Mouse (Mus musculus): Measurements from ENCODE around the gene Cadm3. TPM values are rescaled to one million over a fixed set of nuclear protein-coding genes. Genes with fewer than 3 reads are reported as not detected.
A peak's percentile ranks its signal among the peaks of the same experiment; 100 is the strongest.

Cadm3 gene
- under 1 TPM in 1 of 3 experiments, not detected in 2; 0.11 TPM for polyA plus RNA-seq (2017; shearing (Covaris generic))

DNA sequence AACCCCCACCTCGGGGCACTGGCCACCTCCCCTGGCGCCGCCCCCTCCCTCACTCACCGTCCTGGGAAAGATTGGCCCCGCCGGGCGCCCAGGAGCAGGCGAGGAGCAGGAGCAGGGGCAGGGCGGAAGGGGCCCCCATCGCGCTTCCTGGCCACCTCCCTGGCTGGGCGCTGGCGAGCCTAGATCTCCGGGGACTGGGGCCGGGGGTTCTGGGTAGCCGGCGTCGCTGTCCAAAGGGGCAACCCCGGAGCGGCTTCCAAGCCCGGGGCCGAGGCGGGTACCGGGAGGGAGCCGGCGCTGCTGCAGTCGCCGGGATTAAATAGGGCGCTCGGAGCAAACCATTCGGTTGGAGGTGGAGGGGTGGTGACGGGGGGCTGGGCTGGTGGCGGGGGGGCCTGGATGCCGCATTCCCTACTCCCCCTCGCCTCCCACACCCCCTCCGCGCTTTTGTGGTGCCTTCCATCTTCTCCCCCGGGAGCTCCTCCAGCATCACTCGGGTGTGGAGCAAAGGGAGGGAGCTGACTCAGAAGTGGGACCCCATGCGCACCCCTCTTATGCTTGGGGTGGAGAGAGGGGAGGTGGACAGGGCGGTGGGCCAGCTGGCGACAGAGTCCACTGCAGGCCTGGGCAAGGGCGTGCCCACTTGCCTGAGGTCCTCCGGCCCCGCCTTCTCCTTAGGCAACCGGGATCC, at the start of gene Cadm3:
Cadm3 (minus strand) TSS at position 340 of the 691 bp plus-strand sequence.
- no peak for ATAC-seq

- no peak for ATAC-seq
These were observed 47.1 kb upstream of the Cadm3 start for GRCm38 (mm10) chr1:173414631-173415030.

GRCm38 (mm10) chr1:173411863-173412262, 44.4 kb upstream of the Cadm3 start:
- ATAC-seq = peak; percentile 81

DNA sequence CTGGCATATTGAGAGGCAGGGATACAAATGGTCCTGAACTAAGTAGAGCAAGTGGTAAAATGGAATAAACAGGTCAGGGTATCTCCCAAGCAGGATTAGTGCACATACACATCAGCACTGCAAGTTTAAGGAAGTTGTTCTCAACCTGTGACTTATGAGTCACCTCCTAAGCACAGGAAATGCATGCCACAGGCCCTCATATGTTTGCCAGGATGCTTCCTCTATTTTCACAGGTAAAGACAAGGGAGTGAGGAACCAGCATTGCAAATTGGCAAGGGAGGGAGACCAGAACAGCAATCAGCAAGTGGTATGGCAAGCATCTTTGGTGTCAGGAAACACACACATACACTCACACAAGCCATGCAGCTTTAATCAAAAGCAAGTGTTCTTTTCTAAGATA, 41.6 kb upstream of the Cadm3 start:
- peak; percentile 72 for ATAC-seq

DNA sequence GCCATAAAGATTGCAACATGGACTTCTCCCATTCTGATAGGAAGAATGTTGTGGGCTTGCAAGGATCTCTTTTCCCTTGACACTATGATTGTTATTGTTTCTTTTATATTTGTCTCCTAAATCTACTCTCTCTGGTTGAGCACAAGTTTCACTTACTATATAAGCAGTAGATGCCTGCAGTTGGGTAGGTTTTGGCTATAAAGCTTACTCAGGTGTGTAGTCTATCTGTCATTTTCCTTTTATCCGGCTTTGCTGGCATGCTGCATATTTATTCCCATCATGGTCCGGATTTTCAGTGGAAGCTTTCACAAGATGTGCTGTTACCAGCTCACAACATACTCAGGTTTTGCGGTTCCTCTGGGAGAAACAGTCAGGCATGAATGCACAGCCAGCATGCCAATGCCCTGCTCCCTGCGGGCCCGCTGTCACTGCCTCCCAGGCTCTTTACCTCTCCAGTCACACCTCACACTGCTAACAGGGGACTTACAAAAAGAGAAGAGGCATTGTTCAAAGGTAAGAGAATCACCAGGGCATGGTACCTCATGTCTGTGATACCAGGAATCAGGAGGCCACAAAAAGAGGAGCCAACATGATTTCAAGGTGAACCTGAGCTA, 37.3 kb upstream of the Cadm3 start:
- no peak for ATAC-seq

DNA sequence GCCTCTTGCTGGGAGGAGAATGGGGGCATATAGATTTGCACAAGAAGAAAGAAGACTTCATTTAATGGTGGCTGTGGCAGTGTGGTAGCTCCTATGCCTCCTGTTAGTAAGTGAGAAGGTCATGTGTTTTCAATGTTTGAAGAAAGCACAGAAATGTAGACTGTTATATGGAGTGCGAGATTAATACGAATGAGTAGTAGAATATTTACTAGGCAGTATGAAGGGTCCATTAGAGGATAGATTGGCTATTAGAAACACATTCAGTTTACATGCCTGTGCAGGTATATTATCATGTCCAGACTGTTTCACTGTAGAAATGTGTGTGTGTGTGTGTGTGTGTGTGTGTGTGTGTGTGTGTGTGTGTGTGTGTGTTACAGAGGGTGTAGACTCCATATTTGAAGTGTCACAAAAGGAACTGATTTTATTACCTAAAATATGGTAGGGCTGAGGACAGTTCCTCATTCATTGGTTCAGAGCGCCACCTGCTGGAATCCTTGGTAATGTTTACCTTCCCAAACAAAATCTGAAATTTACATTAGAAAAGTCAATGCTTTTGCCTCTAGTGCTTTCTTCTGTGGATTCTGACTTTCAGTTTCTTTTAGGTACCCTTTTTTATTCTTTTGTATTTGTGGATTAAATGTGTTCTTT, 31.0 kb upstream of the Cadm3 start:
- peak; percentile 71 for ATAC-seq

- ATAC-seq = peak; percentile 58
These were observed 24.3 kb upstream of the Cadm3 start for GRCm38 (mm10) chr1:173391754-173392153.

DNA sequence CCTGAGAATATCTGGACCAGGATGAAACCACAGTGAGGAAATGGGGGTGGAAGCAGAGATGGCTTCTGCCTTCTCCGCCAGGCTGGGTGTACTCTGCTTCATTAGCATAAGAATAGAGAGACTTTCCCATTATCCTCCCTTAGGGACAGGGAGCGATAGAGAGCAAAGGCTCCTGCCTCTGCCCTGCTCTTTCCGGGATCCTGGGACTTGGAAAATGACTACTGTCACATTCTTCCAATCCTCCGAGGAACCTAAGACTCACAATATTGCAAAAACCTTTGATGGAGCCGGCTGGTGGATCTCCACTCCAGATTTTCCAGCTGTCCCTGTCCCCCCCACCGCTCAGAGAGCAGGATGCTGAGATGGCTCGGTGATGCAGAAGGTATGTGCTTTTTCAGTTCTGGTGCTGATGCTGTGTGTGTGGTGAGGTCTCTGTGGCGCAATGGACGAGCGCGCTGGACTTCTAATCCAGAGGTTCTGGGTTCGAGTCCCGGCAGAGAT, 22.5 kb upstream of the Cadm3 start:
- ATAC-seq = no peak

- no peak for ATAC-seq
These were observed 21.9 kb upstream of the Cadm3 start for GRCm38 (mm10) chr1:173389431-173389830.

- no peak for ATAC-seq
These were observed 13.9 kb upstream of the Cadm3 start for GRCm38 (mm10) chr1:173381436-173381835.

DNA sequence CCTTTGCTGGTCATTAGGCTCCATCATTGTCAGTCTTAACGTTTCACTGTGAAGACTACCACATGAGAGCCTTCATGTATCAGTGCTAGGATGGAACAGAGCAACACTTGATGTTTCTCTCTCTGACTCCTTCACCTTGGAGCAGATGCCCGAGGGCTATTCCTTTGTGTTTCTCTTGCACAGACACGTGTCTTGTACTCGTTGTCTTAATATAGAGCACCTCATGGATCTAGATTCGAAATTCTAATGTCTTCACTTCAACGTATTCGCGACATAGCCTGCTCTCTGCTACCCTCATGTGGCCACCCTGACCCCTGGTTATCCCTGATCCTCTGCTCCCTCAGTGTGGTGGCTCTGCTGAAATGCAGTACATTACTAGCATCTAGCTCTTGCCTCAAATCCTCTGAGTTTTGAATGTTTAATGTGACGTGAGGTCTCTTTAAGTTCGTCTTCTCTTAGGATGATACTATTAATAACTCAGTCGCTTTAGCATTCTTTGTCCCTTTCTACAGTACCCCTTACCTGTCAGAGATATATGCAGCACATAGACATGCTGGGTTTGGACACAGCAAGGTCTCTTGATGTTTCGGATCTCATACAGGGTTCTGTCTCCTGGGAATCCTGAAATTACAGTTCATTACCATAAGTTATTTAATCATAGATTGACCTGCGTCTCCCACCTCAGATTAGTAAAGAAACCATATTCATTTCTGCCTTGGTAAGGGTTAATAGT, 10.1 kb upstream of the Cadm3 start:
- no peak for ATAC-seq

DNA sequence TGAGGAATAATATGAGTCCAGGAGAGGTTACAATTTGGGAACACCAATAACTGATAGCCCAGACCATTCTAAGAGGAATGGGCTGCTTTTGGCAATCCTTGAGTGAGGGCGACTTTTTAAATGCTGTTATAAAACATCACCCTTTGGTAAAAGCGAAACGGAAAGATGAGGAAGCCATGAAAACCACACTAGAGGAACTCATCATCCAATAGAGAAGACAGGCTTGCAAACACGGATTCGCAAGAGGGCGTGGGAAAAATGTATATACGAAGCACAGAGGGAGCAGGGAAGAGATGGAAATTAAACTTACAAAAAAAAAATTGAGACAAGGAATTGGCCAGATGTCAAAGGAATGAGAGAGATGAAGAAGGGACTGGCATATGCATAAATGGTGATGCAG, 6.5 kb upstream of the Cadm3 start:
- no peak for ATAC-seq

DNA sequence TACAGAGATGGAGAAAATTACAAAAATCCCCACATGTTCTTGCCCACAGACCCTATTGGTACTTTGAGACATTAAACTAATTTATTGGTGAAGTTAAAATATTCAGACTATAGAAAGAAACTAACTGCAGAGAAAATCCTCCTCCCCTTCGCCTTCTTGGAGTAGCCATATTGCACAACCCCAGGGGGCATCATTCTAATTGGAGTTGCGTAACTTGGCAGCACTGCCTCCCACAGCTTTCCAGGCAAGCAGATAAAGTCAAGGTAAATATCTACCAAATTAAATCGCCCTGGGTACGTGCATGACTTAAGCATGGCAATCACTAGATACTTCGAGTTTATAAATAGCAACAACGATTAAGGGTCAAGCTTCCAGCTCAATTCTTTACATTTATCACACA, 4.1 kb upstream of the Cadm3 start:
- no peak for ATAC-seq

DNA sequence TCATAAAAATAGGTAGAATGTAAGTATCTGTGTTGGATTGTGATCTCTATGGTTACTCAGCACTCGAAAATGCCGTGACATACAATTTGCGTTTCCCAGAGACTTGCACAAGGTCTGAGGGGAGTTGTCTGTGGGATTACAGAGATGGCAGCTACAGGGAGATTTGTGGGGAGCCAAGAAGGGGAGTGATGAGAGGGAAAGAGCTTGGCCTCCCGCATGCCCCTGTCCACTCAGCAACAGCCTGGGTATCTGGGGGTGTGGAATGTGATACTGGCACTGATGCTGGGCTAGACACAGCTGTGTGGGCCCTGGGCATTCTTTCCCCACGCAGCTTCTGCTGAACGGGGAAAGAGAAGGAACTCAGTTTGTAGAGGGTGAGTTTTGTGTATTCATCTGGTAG, 3.0 kb upstream of the Cadm3 start:
- ATAC-seq = no peak

DNA sequence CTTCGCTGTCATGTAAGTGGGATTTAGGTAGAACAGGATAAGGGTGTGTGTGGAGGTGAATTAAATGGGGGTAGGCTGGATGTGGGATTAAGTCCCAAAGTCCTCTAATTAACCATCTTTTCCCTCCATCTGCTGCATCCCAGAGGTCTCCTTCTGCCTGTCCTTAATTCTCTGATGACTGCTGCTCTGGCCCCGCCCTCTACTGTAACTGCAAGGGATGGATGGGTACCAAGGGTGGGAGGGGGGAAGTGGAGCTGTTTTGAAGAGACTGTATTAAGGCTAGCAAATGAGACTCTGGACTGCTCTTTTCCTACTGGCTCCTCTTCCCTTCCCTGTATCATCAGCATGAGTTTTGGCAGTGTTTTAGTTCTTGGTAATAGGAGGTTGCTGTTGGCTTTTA, 2.1 kb upstream of the Cadm3 start:
- ATAC-seq = no peak

GRCm38 (mm10) chr1:173366701-173367355, 667 bp downstream of the Cadm3 start:
- no peak for ATAC-seq

GRCm38 (mm10) chr1:173365970-173366409, 1.5 kb downstream of the Cadm3 start:
- ATAC-seq = no peak

DNA sequence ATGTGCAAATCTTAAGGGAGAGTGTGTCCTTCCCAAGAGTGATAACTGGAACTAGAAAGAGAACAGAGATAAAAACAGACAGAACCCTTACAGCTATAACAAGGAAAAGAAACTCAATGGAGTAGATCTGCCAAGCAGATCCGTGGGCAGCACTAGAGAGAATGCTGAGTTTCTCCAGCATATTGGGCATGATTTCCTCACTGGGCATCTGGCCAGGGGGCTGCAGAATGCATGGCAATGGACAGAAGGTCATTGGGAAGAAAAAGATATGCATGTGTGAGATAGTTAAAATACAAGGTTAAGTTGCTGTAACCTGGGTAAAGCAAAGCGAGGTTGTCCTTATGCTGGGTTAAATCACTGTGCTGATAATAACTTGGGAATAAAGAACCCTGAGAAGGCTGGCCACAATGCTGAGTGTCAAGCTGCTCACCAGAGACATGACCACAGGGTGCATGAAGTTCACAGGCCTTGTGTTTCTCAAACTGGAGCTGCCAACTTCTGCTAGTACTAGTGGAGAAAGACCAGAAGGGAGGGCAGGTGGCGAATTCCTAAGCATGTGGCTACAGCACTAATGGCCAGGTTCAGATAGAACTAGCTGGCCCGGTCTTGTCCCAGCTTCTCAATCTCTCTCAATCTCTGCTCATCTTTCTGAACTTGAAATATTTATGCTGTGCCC, 3.2 kb downstream of the Cadm3 start:
- ATAC-seq = no peak

DNA sequence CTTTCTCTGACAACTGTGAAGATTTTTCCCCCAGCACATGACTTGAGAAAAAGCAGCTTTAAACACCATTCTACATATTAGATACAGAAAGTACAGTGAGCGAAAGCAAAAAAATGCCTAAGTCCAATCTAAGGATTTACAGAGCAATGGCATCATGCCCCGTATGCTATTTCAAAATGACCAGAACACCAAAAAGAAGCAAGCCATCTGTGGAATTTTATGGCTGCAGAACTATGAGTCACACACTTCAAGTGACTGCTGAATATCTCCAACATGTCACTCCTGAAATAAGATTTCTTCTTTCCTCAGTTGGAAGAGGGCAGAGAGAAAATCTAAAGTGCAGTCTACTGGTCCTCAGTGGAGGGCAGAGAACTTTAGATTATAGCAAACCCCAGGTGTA, 4.1 kb downstream of the Cadm3 start:
- no peak for ATAC-seq

- ATAC-seq = no peak
These were observed 5.8 kb downstream of the Cadm3 start for GRCm38 (mm10) chr1:173361651-173362050.

DNA sequence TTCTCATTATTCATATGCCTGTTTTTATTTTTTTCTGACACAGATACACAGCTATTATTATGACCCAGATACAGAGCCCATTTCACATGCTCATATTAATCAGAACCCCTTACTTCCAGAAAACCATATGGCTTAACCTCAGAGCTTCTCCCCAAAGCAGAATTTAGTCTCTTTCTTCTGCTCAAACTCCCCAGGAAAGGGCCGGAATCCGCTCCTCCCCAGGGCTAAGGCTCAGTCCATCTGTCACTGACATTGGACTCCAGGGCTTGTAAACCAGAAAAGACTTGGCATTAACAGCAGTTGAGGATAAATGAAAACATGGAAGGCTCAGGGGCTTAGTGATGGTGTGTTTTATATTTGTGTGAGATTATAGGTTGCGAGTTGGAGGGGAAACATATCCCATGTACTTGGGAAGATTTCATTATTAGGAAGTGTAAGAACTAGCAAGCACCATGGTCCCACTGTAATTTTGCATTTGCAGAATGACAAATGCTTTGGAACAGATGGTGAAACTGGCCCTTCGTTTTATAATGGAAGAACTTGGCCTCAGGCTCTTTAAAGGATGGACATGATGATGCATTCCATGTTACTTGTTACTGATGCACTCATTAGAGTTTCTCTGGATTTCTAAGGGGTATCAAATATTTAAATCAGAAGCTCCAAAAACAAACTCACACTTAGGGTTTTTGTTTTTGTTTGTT, 7.8 kb downstream of the Cadm3 start:
- ATAC-seq = no peak
